Mouse (Mus musculus) embryonic fibroblast, embryonic 13.5 days (primary cell): ENCODE results near the gene Tbata.

Experiments
- CTCF ChIP-seq: IDR thresholded peaks from 2 replicates; pipeline ENCODE4 v1.5.1; 2011; ENCODE audit warnings: mild to moderate bottlenecking, control low read depth, low read length, moderate library complexity, borderline replicate concordance; ENCODE audit not compliant: insufficient read depth
- POLR2A ChIP-seq: IDR thresholded peaks from 2 replicates; pipeline ENCODE4 v1.6.1; 2011; ENCODE audit warnings: low read depth, mild to moderate bottlenecking, control low read depth, low read length, moderate library complexity

GRCm38 (mm10) chr10:61199566-61200213, 27.9 kb downstream of the Tbata start:
- TF ChIP-seq POLR2A (no peak), CTCF (peak; percentile 60; the same call in 1 of the 2 replicates)
